Mouse (Mus musculus): Measurements from ENCODE around the gene Dscam.

The Dscam gene

DNA sequence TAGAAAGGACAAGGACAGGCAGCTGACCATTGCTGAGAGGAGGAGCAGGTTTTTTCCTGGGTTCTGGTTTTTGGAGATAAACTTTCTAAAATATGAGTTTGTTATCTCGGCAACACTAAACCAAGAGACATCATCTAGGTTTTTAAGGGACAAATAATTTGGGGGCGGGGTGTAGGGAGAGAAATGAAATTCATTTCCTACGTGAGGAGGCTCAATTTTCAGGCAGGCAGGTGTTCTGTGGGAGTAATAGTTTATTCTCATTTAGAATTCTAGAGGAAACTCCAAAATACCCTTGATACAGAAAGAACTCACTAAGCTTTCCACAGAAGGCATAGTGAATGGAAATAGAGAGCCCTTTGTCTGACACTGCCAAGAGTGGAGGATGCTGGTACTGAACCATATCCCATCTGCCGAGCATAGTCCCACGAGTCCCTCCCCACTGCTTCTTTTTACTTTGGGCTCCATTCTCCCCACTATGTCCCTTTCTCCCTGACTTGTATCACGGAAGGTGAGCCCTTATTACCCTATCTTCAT lies 415.5 kb downstream of the Dscam start:
- DNase-seq, result no peak

DNA sequence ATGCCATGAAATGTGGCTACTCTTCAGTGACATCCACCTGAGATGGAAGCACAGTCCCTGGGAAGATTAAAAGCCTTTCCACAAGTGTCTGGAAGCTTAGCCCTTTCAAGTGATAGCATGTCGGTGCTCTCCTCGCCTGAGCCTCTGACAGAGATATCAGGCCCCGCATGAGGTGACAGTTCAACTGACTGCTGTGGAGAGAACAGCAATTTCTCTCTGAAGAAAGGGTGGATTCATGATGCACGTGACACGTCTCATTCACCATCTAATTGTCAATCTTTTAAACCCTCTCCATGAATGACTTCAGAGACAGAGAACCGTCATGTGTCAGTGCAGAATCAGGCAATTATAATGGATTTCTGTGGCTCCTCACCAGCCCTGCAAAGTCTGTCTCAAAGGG lies 416.2 kb downstream of the Dscam start:
- DNase-seq, result no peak

DNA sequence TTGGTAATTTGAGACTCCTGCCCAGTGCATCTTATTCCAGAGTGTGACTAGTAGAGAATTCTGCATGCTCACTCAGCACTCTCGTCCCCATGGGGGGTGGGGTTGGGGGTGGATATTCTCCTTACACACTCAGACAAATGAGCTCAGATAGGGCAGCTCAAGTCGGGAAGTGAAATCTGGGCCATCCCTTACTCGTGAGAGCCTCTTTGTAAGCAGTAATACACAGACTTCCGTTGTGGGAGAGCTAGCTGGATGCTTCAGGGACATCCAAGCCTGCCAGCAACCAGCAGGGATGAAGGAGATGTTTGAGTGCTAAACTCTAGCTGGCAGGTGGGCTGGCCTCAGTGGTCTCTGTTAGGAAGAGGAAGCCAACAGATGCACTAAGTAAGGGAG lies 416.8 kb downstream of the Dscam start:
- DNase-seq, result no peak

DNA sequence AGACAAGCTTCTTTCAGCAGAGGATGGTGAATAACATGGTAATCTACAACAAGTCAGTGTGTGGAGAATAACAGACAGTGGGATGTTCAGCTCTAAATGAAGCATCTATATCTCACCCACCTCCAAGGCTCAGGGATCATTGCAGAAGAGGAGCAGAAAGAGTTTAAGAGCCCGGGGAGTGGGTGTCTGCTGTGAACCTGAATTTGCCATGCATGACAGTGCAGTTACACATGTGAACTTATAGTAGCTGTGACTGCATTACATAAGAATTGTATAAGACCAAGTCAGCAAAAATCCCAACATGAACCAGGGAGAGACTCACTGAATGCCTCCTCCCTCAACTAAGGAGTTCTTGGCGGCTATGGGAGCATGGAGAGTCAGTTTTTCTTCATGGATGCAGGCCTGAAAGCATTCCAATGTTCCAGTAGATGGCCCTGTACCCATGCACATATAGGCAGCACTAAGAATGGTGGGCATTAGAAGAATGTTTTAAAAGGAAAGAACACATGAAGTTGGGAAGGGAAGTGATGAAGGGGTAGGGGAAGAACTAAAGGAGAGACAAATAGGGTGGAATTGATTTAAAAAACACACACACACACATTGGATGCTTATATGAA lies 417.3 kb downstream of the Dscam start:
- no peak for DNase-seq

DNA sequence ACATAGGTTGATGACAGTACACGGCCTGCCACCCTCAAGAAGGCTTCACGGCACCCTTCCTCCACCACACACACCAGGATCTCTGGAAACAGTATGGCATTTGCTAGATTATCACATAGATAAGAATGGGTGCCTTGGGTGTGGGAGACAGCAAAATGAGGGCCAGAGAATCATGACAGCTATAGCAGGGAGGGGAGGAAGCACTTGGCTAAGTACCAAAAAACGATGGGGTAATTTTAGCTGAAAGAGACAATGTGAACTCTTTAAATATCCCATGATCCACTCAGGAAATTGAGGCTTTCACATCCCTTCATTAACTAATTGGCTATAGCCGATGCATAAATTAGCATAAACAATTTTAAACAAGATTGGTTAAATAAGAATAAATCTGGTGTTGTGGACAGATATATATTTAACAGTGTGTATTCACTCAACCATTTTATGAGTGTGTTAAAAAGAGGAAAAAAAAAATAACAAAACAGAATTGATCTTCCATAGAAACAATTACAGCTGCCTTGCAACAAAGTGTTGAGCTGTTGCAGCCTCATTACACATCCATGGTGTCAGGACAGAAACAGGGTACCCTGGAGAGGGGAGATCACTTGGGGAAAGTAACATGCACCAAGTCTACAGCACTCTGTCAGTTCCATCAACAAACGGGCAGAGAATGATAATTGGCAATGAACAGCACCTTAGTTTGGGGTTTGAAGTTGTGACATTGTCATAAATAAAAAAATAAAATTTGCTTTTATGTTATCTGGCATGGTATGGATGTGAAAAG lies 427.9 kb downstream of the Dscam start:
- DNase-seq, result no peak

DNA sequence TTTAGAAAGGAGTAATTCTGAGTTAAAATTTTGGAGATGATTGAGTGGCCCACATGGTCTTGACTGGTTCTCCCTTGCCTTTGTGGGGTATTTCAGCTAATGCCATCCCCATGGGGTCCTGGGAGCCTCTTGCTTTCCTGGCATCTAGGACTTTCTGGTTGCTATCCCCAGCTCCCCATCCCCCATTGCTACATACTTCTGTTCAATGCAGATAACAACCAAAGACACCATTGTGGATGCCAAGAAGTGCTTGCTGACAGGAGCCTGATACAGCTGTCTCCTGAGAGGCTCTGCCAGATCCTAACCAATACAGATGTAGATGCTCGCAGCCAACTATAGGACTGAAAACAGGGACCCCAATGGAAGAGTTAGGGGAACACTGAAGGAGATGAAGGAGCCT lies 429.2 kb downstream of the Dscam start:
- DNase-seq, result no peak

DNA sequence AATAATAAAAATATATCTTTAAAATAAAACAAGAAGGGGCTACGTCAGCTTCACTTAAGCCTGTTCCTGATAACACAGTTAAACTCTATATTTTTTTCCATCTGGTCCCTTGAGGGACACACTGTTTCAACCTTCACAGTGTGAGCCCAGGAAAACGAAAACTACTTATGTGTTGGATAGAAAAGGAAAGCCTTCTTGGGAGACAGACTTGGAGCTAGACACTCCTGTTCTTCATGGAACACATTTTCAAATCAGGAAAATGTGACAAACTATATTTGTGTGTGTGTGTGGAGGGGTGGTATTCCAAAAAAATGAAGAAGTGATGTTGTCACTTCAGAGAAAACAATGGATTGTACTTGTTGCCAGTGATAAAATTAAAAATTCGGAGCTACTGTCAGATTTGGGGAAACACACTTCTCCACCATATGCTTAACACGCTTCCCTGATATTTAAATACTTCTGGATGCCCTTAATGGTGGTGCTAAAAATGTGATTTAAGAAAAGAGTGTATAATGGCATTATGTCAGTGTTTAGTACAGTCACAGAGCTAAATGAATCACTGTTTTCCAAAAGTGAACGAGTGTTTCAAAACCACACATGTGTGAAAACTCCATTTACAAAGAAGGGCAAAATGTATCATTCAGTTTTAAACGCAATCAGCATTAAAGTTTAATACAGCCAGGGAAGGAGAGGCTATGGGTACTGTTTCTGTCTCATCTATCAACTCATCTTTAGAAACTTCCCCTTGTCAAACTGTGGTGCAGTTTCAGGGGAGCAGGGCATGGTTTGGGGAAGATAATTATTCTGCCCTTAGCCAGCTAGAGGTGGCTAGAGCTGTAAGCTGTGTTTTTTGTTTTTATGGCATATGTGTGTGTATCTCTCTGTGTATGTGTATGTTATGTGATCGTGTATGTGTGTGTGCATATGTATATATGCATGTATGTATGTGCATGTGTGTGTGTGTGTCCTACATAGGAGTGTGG lies 430.2 kb downstream of the Dscam start:
- DNase-seq, result no peak

DNA sequence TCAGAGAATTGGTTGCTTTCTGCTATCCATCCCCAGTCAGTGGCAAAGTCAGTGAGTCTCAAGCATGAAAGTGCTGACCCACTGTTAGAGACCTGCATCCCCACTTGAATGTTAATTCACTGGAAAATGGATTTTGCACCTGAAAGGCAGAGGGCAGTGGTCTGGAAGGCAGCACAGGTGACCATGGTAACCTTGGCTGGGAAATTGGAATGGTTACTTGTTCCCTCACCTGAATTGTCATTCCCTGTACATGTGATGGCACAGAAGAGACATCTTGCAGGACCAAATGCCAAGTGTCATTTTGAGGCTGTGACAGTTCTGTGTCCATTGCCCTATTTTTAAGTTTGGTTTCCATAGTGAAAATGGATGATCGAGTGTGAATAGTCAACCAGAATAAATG lies 434.1 kb downstream of the Dscam start:
- no peak for DNase-seq

DNA sequence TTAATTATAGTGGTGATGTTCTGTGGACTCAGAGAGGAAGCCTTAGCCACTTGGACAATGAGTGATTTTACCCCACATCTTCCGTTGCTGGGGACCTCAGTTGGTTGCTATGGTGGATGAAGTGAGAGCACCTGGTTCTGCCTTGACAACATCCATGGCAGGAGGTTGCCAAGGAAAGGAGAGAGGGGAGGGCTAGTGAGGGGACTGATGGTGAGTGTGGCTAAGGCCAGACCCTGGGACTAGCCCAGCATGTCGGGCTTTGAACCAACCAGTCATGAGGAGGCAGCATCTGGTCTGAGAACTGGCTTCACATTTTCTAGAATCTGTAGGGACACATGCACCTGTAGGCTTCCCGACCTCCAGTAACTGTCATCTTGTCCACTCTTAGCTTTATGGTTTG lies 439.7 kb downstream of the Dscam start:
- DNase-seq, result no peak

DNA sequence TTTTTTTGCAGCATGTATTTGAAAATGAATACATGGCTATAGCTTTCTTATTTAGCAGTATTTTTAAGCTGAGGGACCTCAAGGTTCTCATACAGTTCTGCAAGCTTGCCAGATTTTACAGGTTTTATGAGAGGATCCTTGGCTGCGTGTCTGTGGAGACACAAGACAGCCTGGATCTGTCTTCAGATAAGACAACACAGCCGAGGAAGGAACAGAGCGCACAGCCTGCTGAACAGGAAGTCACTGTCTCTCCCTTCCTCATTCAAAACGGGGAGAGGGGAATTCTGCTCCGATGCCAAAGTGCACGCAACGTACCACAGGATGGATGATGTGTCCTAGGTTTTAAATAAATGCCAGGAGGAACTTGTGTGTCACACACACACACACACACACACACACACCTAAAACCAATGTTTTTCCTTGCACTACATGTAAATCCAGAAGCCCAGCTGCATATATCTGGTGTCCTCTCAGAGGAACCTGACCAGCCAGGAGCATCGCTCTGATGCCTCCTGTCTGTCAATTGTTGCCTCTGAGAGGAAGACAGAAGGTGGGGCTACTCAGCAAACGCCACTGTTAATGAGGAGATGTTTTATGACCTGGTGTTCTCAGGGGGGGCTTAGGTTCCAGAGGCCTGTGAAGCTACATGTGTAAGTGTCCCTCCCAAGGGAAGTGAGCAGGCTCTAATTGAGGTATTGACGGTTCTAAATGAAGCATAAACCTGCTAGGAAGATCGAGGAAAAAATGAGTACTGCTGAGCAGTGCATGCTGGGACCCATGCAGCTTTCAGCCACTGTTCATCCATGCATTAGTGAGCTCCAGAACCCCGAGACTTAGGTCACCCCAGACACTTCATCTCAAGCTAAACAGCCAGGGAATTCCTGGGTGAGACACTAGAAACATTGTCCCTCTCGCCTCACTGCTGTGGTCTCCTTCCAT lies 442.4 kb downstream of the Dscam start:
- no peak for DNase-seq

DNA sequence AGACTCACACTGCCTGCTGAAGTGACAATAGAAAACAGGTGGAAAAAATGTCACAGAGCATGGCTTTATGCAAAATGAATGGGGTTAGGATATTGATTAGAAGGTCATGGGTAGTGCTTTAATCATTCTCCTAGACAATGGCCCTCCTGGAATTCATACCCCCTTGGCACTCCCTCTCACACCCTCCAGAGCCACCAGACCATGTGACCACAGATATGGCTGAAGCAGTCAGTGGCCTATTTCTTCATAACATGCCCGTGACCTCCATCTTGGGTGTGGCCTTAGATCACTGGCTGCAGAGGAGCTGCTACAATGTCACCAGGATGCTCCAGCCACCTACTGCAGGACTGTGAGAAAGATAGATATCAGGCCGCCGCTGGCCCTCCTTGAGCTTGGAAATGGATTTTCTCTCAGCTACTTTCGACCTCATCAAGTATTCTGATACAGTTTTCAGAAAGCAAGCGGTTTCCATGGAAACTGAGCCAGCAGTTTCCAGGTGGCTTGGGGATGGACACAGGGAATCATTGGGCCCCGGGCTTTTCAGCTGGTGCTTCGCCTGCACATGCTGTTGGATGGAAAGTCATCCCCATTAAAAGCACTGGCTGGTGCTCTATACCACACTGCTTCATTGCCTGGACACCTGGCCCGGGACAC lies 445.4 kb downstream of the Dscam start:
- no peak for DNase-seq

DNA sequence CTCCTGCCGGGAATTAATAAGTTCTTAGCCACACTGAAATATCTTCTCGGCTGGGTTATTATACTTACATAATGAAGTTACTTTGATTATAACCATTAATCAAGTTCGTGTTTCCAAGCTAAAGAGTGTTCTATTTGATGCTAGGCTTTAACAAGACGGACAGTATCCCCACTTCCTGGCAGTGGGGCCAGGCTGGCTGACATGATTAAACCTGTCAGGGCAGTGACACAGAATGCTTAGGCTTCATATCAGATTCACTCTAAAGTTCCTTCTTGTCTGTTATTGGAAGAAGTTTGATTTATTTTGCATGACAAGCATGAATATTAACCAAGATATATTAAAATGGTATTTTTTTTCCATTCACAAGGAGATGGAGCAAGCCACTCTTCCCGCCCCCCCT lies 446.0 kb downstream of the Dscam start:
- DNase-seq, result no peak

DNA sequence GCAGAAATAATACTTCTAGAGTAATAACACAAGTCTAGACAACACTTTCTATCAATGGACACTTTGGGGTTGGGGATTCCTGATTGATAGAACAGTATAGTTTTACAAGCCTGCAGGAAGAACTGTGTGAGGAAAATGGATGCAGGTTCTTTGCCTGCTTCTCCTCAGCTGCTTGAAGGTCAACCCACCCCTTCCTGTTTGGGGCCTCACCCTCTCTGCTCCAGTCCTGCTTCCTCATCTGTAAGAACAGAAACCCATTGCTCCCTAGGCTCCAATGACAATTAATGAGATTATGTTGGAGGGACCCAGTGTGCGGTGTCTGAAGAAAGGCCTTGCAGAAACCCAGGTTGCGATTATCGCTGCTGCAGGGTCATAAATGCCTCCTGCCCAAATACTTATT lies 446.4 kb downstream of the Dscam start:
- DNase-seq, result no peak

DNA sequence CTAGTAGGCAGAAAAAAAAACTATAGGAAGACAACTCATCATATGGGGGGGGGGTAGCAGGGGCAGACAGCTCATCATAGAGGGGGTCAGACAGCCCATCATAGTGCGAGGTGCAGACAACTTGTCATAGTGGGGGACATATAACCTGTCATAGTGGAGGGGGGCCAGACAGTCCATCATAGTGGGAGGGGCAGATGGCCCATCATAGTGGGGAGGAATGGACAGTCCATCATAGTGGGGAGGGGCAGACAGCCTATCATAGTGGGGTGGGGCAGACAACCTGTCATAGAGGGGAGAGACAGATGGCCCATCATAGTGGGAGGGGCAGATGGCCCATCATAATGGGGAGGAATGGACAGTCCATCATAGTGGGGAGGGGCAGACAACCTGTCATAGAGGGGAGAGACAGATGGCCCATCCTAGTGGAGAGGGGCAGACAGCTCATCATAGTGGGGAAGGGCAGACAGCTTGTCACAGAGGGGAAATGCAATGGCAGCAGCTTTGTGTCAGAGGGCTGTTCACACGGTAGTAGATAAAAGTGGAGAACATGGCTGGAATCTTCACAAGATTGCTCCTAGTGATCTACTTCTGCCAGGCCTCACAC lies 447.4 kb downstream of the Dscam start:
- no peak for DNase-seq

DNA sequence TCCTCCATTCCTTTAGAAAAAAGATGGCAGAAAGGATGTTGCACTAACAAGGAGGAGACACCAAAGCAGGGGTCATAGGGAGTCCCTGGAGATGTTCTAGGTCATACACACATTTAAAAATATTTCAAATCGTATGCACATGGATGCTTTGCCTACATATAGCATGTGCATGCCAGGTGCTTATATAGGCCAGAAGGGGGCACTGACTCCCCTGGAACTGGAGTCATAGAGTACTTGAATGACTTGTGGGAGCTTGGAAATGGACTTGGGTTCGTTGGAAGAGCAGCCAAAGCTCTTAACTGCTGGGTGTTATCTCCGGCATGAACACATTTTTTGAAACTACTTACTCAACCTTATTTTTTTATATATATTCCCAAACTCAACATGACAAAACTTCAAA lies 448.4 kb downstream of the Dscam start:
- DNase-seq, result no peak

DNA sequence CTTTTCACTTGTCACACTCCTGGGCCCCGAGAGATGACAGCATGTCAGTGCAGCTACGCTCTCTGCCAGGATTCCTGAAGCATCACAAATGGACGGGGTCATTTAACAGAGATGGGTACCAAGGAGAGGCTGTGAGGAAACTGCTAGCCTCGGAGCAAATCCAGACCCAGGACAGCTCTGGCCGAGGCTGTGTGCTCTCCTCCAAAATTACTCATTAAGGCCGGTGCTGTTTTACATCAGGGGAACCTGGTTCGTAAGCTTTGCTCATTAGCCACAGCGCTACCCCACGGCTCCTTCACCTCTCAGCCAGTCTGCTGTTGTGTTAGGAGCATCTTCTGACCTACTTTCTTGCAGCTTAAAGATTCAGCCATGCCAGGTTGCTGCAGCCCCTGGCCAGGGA lies 449.3 kb downstream of the Dscam start:
- no peak for DNase-seq

DNA sequence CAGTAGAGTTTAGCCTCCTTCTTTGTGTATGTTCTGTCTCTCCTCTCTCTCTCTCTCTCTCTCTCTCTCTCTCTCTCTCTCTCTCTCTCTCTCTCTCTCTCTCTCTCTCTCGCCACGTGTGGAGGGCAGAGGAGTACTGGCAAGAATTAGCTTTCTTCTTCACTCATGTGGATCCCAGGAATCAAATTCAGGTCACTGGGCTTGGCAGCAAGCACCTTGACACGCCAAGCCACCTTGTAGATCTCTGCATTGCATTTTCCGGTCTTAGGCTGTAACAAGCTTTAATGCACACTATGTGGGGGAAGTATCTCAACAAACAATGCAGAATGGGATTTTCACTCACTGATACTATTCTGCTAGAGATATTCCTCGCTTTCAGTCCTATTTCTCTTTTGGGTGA lies 449.9 kb downstream of the Dscam start:
- no peak for DNase-seq

DNA sequence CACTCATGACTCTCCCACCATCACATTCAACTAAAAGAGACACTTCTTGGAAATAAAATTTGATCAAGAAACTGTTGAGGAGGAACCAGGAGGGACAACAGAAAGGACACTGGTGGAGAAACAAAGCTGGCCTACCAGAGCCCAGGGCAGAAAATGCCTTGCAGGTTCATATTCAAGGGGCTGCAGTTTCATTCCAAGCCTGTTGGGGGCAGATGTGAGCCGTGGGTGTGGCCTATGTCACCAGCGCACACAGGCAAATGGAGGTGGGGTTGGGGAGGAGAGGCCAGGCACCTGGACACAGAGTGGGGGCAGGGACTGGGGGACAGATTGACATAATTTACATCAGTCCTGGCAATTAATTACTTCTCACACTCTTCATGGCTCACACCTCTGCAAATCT lies 452.3 kb downstream of the Dscam start:
- no peak for DNase-seq

DNA sequence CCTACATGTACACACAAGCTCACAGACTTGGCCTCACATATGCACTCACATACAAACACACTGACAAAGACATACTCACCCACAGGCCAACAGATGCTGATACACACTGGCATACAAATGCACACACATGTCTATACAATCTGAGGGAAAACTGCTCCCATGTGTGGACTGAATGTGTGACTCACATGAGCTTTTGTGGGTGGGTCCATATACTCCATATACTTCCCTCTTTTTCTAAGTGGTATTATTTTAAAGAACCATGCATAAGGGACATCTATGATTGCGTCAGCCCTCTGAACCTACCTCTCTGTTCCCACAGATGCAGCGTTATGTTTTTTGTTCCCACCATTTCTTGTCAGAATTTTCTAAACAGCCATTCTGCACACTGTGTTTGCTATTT lies 453.9 kb downstream of the Dscam start:
- DNase-seq, result no peak

DNA sequence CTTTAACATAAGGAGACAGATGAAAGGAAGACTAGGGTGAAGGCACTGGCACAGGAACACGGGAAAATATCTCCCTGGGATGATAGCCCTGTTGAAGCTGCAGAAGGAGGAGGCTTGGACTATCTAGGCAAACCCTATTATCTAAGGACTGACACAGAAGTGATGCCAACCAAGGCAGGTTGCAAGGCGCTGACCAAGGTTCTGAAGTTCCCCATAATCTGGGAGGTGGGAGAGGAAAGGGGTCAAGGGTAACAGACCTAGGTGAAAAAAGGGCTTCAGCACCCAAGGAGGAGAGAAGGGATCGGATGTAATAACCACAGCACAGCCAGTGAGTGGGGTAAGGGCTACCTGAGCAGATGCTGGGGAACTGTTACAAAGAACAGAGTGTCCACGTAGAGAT lies 458.6 kb downstream of the Dscam start:
- DNase-seq, result no peak

DNA sequence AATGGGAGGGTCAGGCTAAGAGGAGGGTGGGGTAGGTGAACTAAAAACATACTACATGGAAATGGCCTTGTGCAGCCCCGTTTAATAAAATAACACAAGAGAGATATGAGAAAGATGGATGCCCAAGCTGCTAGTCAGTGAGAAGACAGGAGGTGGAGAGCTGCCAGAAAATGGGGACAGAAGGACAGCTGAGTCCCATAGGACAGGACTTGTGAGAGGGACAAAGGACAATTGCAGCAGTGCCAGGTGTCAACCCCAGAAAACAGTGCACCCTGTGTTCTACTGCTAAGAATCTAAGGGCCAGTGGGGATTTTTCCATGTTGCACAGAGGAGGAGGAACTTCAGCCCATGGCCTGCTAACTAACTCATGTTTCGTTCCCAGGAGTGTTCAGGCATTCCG lies 470.0 kb downstream of the Dscam start:
- DNase-seq, result no peak
